17 mouse cellular contexts compared by ENCODE assay signal in the genomic region with DNA sequence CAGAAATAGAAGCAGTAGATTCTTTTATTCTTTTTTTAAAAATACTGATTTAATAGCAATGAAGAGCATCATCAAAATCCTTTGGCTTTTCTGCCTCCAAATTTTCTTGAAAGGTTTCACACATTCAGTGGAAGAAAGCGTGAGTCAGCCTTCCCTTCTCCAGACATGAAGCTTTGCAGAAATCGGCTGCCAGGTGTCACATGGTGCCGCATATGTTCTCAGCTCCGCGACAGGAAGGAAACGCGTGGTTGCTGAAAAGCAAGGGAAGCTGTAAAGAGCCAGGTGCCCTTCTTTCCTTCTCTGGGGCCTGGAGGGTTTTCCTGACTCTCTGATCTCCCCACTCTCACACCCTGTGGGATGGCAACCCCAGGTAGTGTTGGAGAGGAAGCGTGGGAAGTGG.
DNase-seq lines count a peak whose midpoint lies in the region; TF ChIP-seq lines count a peak whose summit lies in the region.
"Had no signal": no experiment of that assay in that cellular context is flagged by ENCODE, and none has a peak within 500 bp of the region (broad histone marks: within the 10 kb centered on the region; RNA-seq: fewer than 3 reads in every experiment).

No protein-coding gene starts in this region.

- H3K4me3 ChIP-seq in heart, adult 2 months, result no peak overlapping the region
- H3K4me3 ChIP-seq: hindbrain, embryonic 10.5 days; limb, embryonic 15.5 days; midbrain, embryonic 13.5 days had no signal

- no peaks in the 10 kb centered on the region for H3K27me3 ChIP-seq in heart, adult 2 months (ENCODE audit: control insufficient read depth, insufficient read depth, low read length)
- H3K27me3 ChIP-seq: limb, embryonic 15.5 days; midbrain, embryonic 13.5 days had no signal

- H3K9ac ChIP-seq in heart, adult 2 months (ENCODE audit: low read depth, low read length), result no peak overlapping the region
- H3K9ac ChIP-seq: limb, embryonic 15.5 days; midbrain, embryonic 13.5 days had no signal

- TF ChIP-seq CTCF in heart, adult 2 months (IDR thresholded peaks at IDR 0.05), result no peak

- H3K36me3 ChIP-seq in heart, adult 2 months (ENCODE audit: control insufficient read depth, insufficient read depth, low read length), result no peaks in the 10 kb centered on the region
- H3K36me3 ChIP-seq: G1E; hindbrain, embryonic 10.5 days; limb, embryonic 15.5 days; midbrain, embryonic 13.5 days had no signal

- H3K27ac ChIP-seq in heart, adult 2 months, result no peak overlapping the region
- H3K27ac ChIP-seq: hindbrain, embryonic 10.5 days; limb, embryonic 15.5 days; midbrain, embryonic 13.5 days had no signal

- DNase-seq in cerebellum, adult 9-11 months, result peak; percentile 3
- DNase-seq in cerebellum, adult 8-10 months, result no peak
- DNase-seq in brain, embryonic 18.5 days (ENCODE audit: low read depth, low spot score), result peak; percentile 47
- peak; percentile 70 to 73 for DNase-seq in layer of hippocampus, adult 8-10 months (ENCODE audit: low spot score in 2 of 2)
- peak; percentile 77 to 97 for DNase-seq in left cerebral cortex, postnatal 25 days (ENCODE audit: low spot score in 2 of 2)
- no peak for DNase-seq in heart, adult 2 months
- no peak for DNase-seq in retina, embryonic 14.5 days (ENCODE audit: low spot score)
- DNase-seq in thymus, postnatal 14 days, result no peak
- DNase-seq: heart, adult 11 months; kidney, adult 8-10 months; lung, postnatal 14 days; spleen, adult 18-20 months; thymus, adult 18-20 months had no signal

- no peaks in the 10 kb centered on the region for H3K4me1 ChIP-seq in heart, adult 2 months (ENCODE audit: control insufficient read depth, insufficient read depth, low read length)
- H3K4me1 ChIP-seq: hindbrain, embryonic 10.5 days; limb, embryonic 15.5 days; midbrain, embryonic 13.5 days had no signal

- 61% methylated on average over 8 of the region's 8 CpGs for WGBS in heart, adult 2 months

- no peaks in the 10 kb centered on the region for H3K79me2 ChIP-seq in heart, adult 2 months (replicated peaks; ENCODE audit: control insufficient read depth, insufficient read depth, low read length)

- TF ChIP-seq EP300 in heart, adult 2 months (IDR thresholded peaks at IDR 0.05; ENCODE audit: insufficient read depth, low read depth, low read length), result no peak

- intact Hi-C loops in left cerebral cortex, postnatal 25 days (cut with DNase I), result no loop called here
- intact Hi-C loops in heart, adult 2 months (cut with DNase I), result no loop called here

- TF ChIP-seq POLR2A in heart, adult 2 months (IDR thresholded peaks at IDR 0.05; ENCODE audit: insufficient read depth, low read depth, low read length), result no peak

Comparison
In these comparisons a context has a peak if more than half of its experiments do, and no peak if none do; other contexts are left out.
1. DNase-seq: peak in cerebellum, adult 9-11 months (single experiment), brain, embryonic 18.5 days (single experiment), layer of hippocampus, adult 8-10 months (2 of 2) and left cerebral cortex, postnatal 25 days (2 of 2); none in cerebellum, adult 8-10 months (single experiment), heart, adult 2 months (0 of 2), retina, embryonic 14.5 days (single experiment) and thymus, postnatal 14 days (single experiment).